Mouse (Mus musculus): ENCODE measurements at regions not wholly inside any gene's neighbourhood (a gene's known extent, or its start where the extent isn't known, plus 50 kb on each side); places are given as distances from the start of the nearest gene placed in this dataset.

- no peak for DNase-seq (ENCODE audit: low spot score)
These were observed 184.2 kb downstream of the Cct6b start for GRCm38 (mm10) chr11:82579841-82580415.

GRCm38 (mm10) chr11:82576019-82576418, 187.3 kb downstream of the Tmem132e start:
- DNase-seq (ENCODE audit: low spot score), result no peak

- no peak for DNase-seq (ENCODE audit: low spot score)
These were observed 184.4 kb downstream of the Tmem132e start for GRCm38 (mm10) chr11:82573126-82573525.

GRCm38 (mm10) chr11:82571525-82571924, 182.8 kb downstream of the Tmem132e start:
- DNase-seq (ENCODE audit: low spot score), result peak; percentile 1

GRCm38 (mm10) chr11:82569819-82570218, 181.1 kb downstream of the Tmem132e start:
- DNase-seq (ENCODE audit: low spot score), result no peak

- no peak for DNase-seq (ENCODE audit: low spot score)
These were observed 179.5 kb downstream of the Tmem132e start for GRCm38 (mm10) chr11:82568219-82568676.

- DNase-seq (ENCODE audit: low spot score), result no peak
These were observed 178.4 kb downstream of the Tmem132e start for GRCm38 (mm10) chr11:82567014-82567685.

- DNase-seq (ENCODE audit: low spot score), result no peak
These were observed 177.4 kb downstream of the Tmem132e start for GRCm38 (mm10) chr11:82566092-82566491.

GRCm38 (mm10) chr11:82564181-82564580, 175.5 kb downstream of the Tmem132e start:
- no peak for DNase-seq (ENCODE audit: low spot score)

GRCm38 (mm10) chr11:82542028-82542427, 153.3 kb downstream of the Tmem132e start:
- no peak for DNase-seq (ENCODE audit: low spot score)

- DNase-seq (ENCODE audit: low spot score), result no peak
These were observed 152.7 kb downstream of the Tmem132e start for GRCm38 (mm10) chr11:82541376-82541775.

GRCm38 (mm10) chr11:82537931-82538330, 149.2 kb downstream of the Tmem132e start:
- no peak for DNase-seq (ENCODE audit: low spot score)

GRCm38 (mm10) chr11:82523200-82523802, 134.6 kb downstream of the Tmem132e start:
- no peak for DNase-seq (ENCODE audit: low spot score)

- no peak for DNase-seq (ENCODE audit: low spot score)
These were observed 132.7 kb downstream of the Tmem132e start for GRCm38 (mm10) chr11:82521383-82521782.

GRCm38 (mm10) chr11:82518691-82519090, 130.0 kb downstream of the Tmem132e start:
- no peak for DNase-seq (ENCODE audit: low spot score)

GRCm38 (mm10) chr11:82514526-82515144, 125.9 kb downstream of the Tmem132e start:
- no peak for DNase-seq (ENCODE audit: low spot score)

- DNase-seq (ENCODE audit: low spot score), result no peak
These were observed 119.9 kb downstream of the Tmem132e start for GRCm38 (mm10) chr11:82508564-82508963.
